Mouse (Mus musculus): ENCODE measurements around the gene Sorbs1. TPM values are rescaled to one million over a fixed set of nuclear protein-coding genes. Genes with fewer than 3 reads are reported as not detected.

Gene Sorbs1
- polyA plus RNA-seq, 1 experiment from 2014 or later = 90.6 TPM

- H3K27ac ChIP-seq (ENCODE audit: low read depth, low read length) = no peak overlapping the region
- no peak overlapping the region for H3K4me3 ChIP-seq (ENCODE audit: low read depth, low read length)
- H3K9ac ChIP-seq (ENCODE audit: low read depth, low read length) = no peak overlapping the region
- H3K36me3 ChIP-seq (ENCODE audit: control insufficient read depth, insufficient read depth, low read length) = no peaks in the 10 kb centered on the region
- H3K27me3 ChIP-seq (ENCODE audit: control insufficient read depth, insufficient read depth, low read length) = no peaks in the 10 kb centered on the region
- ATAC-seq (replicated peaks; ENCODE audit: insufficient number of reproducible peaks, low FRiP score, low TSS enrichment) = no peak
- H3K4me1 ChIP-seq (ENCODE audit: control insufficient read depth, insufficient read depth, low read length) = peaks cover 39% of the 10 kb centered on the region
- no peaks in the 10 kb centered on the region for H3K9me3 ChIP-seq (replicated peaks; ENCODE audit: control insufficient read depth, low read length)
- 50% methylated on average over 6 of the region's 6 CpGs for WGBS (ENCODE audit: insufficient replicate concordance)
- no peak overlapping the region for H3K4me2 ChIP-seq
Observed at GRCm38 (mm10) chr19:40411379-40411813, 102.2 kb downstream of the Sorbs1 start.

DNA sequence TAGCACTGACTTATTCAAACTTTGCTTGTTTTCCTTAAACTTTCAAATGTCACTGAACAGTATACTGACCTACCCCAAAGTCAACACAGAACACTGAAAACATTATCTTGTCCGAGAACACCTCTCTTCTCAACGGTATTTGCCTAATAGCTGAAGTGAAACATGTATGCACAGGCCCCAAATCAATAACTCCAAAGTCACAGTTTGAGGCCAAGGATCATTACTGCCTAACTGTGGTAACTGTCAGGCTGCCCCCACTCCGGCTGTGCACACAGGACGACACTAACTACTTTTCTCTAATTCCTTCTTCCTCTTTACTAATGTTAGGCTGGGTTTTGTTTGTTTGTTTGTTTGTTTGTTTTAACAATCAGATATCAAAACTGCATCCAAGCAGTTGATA is 103.1 kb downstream of the Sorbs1 start:
- H3K9ac ChIP-seq (ENCODE audit: low read depth, low read length) = no peak overlapping the region
- peaks cover 46% of the 10 kb centered on the region for H3K4me1 ChIP-seq (ENCODE audit: control insufficient read depth, insufficient read depth, low read length)
- H3K9me3 ChIP-seq (replicated peaks; ENCODE audit: control insufficient read depth, low read length) = no peaks in the 10 kb centered on the region
- ATAC-seq (replicated peaks; ENCODE audit: insufficient number of reproducible peaks, low FRiP score, low TSS enrichment) = no peak
- no peak overlapping the region for H3K4me2 ChIP-seq
- no peaks in the 10 kb centered on the region for H3K36me3 ChIP-seq (ENCODE audit: control insufficient read depth, insufficient read depth, low read length)
- no peaks in the 10 kb centered on the region for H3K27me3 ChIP-seq (ENCODE audit: control insufficient read depth, insufficient read depth, low read length)
- no peak overlapping the region for H3K4me3 ChIP-seq (ENCODE audit: low read depth, low read length)
- WGBS (ENCODE audit: insufficient replicate concordance) = 77% methylated on average over 4 of the region's 4 CpGs
- H3K27ac ChIP-seq (ENCODE audit: low read depth, low read length) = no peak overlapping the region; the same call in 1 of the 2 replicates

GRCm38 (mm10) chr19:40410109-40410508 is 103.5 kb downstream of the Sorbs1 start:
- H3K9ac ChIP-seq (ENCODE audit: low read depth, low read length) = no peak overlapping the region
- no peak for ATAC-seq (replicated peaks; ENCODE audit: insufficient number of reproducible peaks, low FRiP score, low TSS enrichment)
- H3K4me2 ChIP-seq = no peak overlapping the region
- peaks cover 49% of the 10 kb centered on the region for H3K4me1 ChIP-seq (ENCODE audit: control insufficient read depth, insufficient read depth, low read length)
- H3K27me3 ChIP-seq (ENCODE audit: control insufficient read depth, insufficient read depth, low read length) = no peaks in the 10 kb centered on the region
- H3K4me3 ChIP-seq (ENCODE audit: low read depth, low read length) = no peak overlapping the region
- WGBS (ENCODE audit: insufficient replicate concordance) = 61% methylated on average over 9 of the region's 9 CpGs
- H3K9me3 ChIP-seq (replicated peaks; ENCODE audit: control insufficient read depth, low read length) = no peaks in the 10 kb centered on the region
- H3K36me3 ChIP-seq (ENCODE audit: control insufficient read depth, insufficient read depth, low read length) = no peaks in the 10 kb centered on the region
- peak overlapping the region; percentile 25; the same call in 1 of the 2 replicates for H3K27ac ChIP-seq (ENCODE audit: low read depth, low read length)

DNA sequence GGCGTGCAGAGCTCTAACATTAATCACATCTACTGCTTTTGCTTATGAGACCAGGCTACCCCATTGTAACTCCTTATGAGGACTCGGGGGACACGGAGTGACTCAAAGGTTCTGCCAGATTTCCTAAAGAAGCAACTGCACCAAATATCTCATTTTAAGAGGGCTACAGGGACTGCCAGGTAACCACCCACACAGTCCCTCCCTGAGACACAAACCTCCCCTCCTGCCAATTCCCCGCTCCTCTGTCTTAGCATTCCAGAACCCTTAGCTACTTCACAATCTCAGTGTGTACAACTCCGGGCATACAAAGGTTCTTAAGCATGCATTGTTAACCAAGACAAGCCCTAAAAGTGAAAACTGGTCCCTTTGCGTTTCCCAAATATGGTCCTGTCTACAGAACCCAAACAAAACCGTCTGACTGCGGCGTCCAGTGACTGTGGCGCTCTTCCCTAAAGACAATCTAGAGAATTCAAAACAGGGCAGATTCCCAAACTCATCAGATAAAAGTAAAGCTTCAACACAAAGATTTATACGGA is 104.0 kb downstream of the Sorbs1 start:
- Histone ChIP-seq H3K9ac (ENCODE audit: low read depth, low read length) (no peak overlapping the region), H3K27me3 (ENCODE audit: control insufficient read depth, insufficient read depth, low read length) (no peaks in the 10 kb centered on the region), H3K36me3 (ENCODE audit: control insufficient read depth, insufficient read depth, low read length) (no peaks in the 10 kb centered on the region), H3K4me1 (ENCODE audit: control insufficient read depth, insufficient read depth, low read length) (peaks cover 49% of the 10 kb centered on the region), H3K4me3 (ENCODE audit: low read depth, low read length) (no peak overlapping the region), H3K4me2 (no peak overlapping the region), H3K9me3 (replicated peaks; ENCODE audit: control insufficient read depth, low read length) (no peaks in the 10 kb centered on the region), H3K27ac (ENCODE audit: low read depth, low read length) (no peak overlapping the region)
- 82% methylated on average over 11 of the region's 11 CpGs for WGBS (ENCODE audit: insufficient replicate concordance)
- ATAC-seq (replicated peaks; ENCODE audit: insufficient number of reproducible peaks, low FRiP score, low TSS enrichment) = no peak

DNA sequence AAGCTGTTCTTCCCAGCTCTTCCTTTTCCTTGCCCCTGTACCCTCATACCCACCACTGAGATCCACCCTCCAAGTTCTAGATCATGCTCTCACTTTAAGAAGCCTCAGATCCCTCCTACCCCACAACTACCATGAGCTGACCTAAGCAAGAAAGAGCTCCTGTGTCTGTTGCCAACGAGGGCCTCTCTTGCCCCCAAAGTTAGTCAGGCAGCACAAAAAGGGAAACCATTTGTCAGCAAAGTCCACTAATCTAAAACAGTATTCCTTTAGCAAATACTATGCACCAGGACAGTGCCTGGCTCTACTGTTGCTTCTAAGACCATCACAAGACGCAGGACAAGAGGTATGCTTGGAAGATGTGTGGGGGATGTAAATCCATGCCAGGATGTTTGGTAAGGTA is 106.4 kb downstream of the Sorbs1 start:
- Histone ChIP-seq H3K27ac (ENCODE audit: low read depth, low read length) (no peak overlapping the region), H3K4me1 (ENCODE audit: control insufficient read depth, insufficient read depth, low read length) (peaks cover 46% of the 10 kb centered on the region), H3K27me3 (ENCODE audit: control insufficient read depth, insufficient read depth, low read length) (no peaks in the 10 kb centered on the region), H3K36me3 (ENCODE audit: control insufficient read depth, insufficient read depth, low read length) (no peaks in the 10 kb centered on the region), H3K4me3 (ENCODE audit: low read depth, low read length) (no peak overlapping the region), H3K9ac (ENCODE audit: low read depth, low read length) (no peak overlapping the region), H3K9me3 (replicated peaks; ENCODE audit: control insufficient read depth, low read length) (no peaks in the 10 kb centered on the region), H3K4me2 (no peak overlapping the region)
- WGBS (ENCODE audit: insufficient replicate concordance) = 81% methylated on average over 2 of the region's 2 CpGs
- ATAC-seq (replicated peaks; ENCODE audit: insufficient number of reproducible peaks, low FRiP score, low TSS enrichment) = no peak

GRCm38 (mm10) chr19:40406661-40407060 is 106.9 kb downstream of the Sorbs1 start:
- ATAC-seq (replicated peaks; ENCODE audit: insufficient number of reproducible peaks, low FRiP score, low TSS enrichment) = no peak
- Histone ChIP-seq H3K4me3 (ENCODE audit: low read depth, low read length) (no peak overlapping the region), H3K27ac (ENCODE audit: low read depth, low read length) (peak overlapping the region; percentile 71; the same call in 1 of the 2 replicates), H3K9me3 (replicated peaks; ENCODE audit: control insufficient read depth, low read length) (no peaks in the 10 kb centered on the region), H3K4me1 (ENCODE audit: control insufficient read depth, insufficient read depth, low read length) (peaks cover 48% of the 10 kb centered on the region), H3K27me3 (ENCODE audit: control insufficient read depth, insufficient read depth, low read length) (no peaks in the 10 kb centered on the region), H3K4me2 (no peak overlapping the region), H3K9ac (ENCODE audit: low read depth, low read length) (no peak overlapping the region), H3K36me3 (ENCODE audit: control insufficient read depth, insufficient read depth, low read length) (no peaks in the 10 kb centered on the region)
- 79% methylated on average over 8 of the region's 8 CpGs for WGBS (ENCODE audit: insufficient replicate concordance)

DNA sequence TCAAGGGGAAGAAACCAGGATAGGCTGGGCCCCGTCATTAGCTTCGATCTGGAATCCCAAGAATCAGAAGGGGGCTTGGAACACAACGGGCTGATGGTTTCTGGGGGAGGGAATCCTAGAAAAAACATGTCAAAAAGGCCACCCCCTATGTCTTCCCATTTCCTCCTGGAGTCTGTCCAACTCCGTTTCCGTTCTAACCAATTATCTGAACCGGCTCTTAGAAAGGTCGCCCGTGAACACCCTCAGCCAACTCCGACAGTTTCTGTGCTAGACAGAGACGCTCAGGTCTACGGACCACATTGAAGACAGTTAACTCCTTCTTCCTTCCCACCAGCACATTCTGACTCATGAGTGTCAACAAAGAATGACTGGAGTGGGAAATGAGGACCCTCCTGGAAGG is 107.8 kb downstream of the Sorbs1 start:
- Histone ChIP-seq H3K9ac (ENCODE audit: low read depth, low read length) (peak overlapping the region; percentile 28; the same call in 1 of the 2 replicates), H3K4me2 (peak overlapping the region; percentile 32; the same call in 1 of the 2 replicates), H3K27me3 (ENCODE audit: control insufficient read depth, insufficient read depth, low read length) (no peaks in the 10 kb centered on the region), H3K9me3 (replicated peaks; ENCODE audit: control insufficient read depth, low read length) (no peaks in the 10 kb centered on the region), H3K4me1 (ENCODE audit: control insufficient read depth, insufficient read depth, low read length) (peaks cover 47% of the 10 kb centered on the region), H3K36me3 (ENCODE audit: control insufficient read depth, insufficient read depth, low read length) (no peaks in the 10 kb centered on the region), H3K4me3 (ENCODE audit: low read depth, low read length) (no peak overlapping the region), H3K27ac (ENCODE audit: low read depth, low read length) (peak overlapping the region; percentile 71)
- 37% methylated on average over 11 of the region's 11 CpGs for WGBS (ENCODE audit: insufficient replicate concordance)
- 0 out of 2 replicates have a peak, but pooled peaks have one; percentile 29 for ATAC-seq (replicated peaks; ENCODE audit: insufficient number of reproducible peaks, low FRiP score, low TSS enrichment)

- ATAC-seq (replicated peaks; ENCODE audit: insufficient number of reproducible peaks, low FRiP score, low TSS enrichment) = no peak
- no peak overlapping the region; the same call in 1 of the 2 replicates for H3K4me2 ChIP-seq
- no peak overlapping the region for H3K9ac ChIP-seq (ENCODE audit: low read depth, low read length)
- H3K27ac ChIP-seq (ENCODE audit: low read depth, low read length) = peak overlapping the region; percentile 6; the same call in 1 of the 2 replicates
- 63% methylated on average over 2 of the region's 2 CpGs for WGBS (ENCODE audit: insufficient replicate concordance)
- H3K27me3 ChIP-seq (ENCODE audit: control insufficient read depth, insufficient read depth, low read length) = no peaks in the 10 kb centered on the region
- no peaks in the 10 kb centered on the region for H3K36me3 ChIP-seq (ENCODE audit: control insufficient read depth, insufficient read depth, low read length)
- no peak overlapping the region for H3K4me3 ChIP-seq (ENCODE audit: low read depth, low read length)
- H3K4me1 ChIP-seq (ENCODE audit: control insufficient read depth, insufficient read depth, low read length) = peaks cover 37% of the 10 kb centered on the region
- no peaks in the 10 kb centered on the region for H3K9me3 ChIP-seq (replicated peaks; ENCODE audit: control insufficient read depth, low read length)
Observed at GRCm38 (mm10) chr19:40404582-40404981, 109.0 kb downstream of the Sorbs1 start.

DNA sequence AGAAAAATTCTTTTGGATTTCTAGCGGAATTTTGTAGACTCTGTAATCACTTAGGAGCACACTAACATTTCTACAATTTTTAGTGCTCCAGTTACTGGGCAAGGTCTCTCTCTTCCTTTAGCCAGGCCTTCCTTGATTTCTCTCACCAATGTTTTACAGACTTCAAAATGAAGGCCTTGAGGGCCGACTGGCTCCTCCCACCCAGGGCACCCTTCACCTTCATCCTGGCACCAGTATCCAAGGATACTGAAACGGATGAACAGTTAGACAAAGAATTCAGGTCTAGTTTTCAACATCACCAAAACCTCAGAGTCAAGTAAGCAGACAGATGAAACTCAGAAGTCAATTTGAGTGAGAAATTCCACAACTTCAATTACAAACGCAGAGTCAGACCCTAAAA is 109.6 kb downstream of the Sorbs1 start:
- no peaks in the 10 kb centered on the region for H3K9me3 ChIP-seq (replicated peaks; ENCODE audit: control insufficient read depth, low read length)
- H3K4me3 ChIP-seq (ENCODE audit: low read depth, low read length) = no peak overlapping the region
- H3K27me3 ChIP-seq (ENCODE audit: control insufficient read depth, insufficient read depth, low read length) = no peaks in the 10 kb centered on the region
- H3K4me1 ChIP-seq (ENCODE audit: control insufficient read depth, insufficient read depth, low read length) = peaks cover 37% of the 10 kb centered on the region
- no peak for ATAC-seq (replicated peaks; ENCODE audit: insufficient number of reproducible peaks, low FRiP score, low TSS enrichment)
- no peak overlapping the region; the same call in 1 of the 2 replicates for H3K27ac ChIP-seq (ENCODE audit: low read depth, low read length)
- no peaks in the 10 kb centered on the region for H3K36me3 ChIP-seq (ENCODE audit: control insufficient read depth, insufficient read depth, low read length)
- H3K9ac ChIP-seq (ENCODE audit: low read depth, low read length) = no peak overlapping the region
- 80% methylated on average over 4 of the region's 4 CpGs for WGBS (ENCODE audit: insufficient replicate concordance)
- no peak overlapping the region for H3K4me2 ChIP-seq

All from heart, embryonic 11.5 days (tissue).